Mouse (Mus musculus): ENCODE measurements around the gene Cass4. TPM values are rescaled to one million over a fixed set of nuclear protein-coding genes. Genes with fewer than 3 reads are reported as not detected.

Gene Cass4
- total and polyA plus RNA-seq, 2 experiments from 2014 or later, result 0.05 to 0.11 TPM

GRCm38 (mm10) chr2:172447317-172447716, 53.7 kb downstream of the Cass4 start:
- WGBS, result 92% methylated on average over 6 of the region's 6 CpGs
- peak; percentile 69 for TF ChIP-seq CTCF (IDR thresholded peaks at IDR 0.05)

GRCm38 (mm10) chr2:172448329-172448728, 54.7 kb downstream of the Cass4 start:
- 92% methylated on average over 4 of the region's 4 CpGs for WGBS
- DNase-seq (ENCODE audit: low spot score), result no peak
- H3K9me3 ChIP-seq (ENCODE audit: low read length), result no peaks in the 10 kb centered on the region
- H3K27ac ChIP-seq (ENCODE audit: low read depth, low read length), result no peak overlapping the region
- no peak overlapping the region for H3K9ac ChIP-seq (replicated peaks; ENCODE audit: low read length, poor library complexity, severe bottlenecking)
- H3K27me3 ChIP-seq (ENCODE audit: insufficient read depth, low read length), result no peaks in the 10 kb centered on the region
- H3K4me3 ChIP-seq (ENCODE audit: low read depth, low read length), result no peak overlapping the region
- no peaks in the 10 kb centered on the region for H3K4me1 ChIP-seq (ENCODE audit: insufficient read depth, low read length)
- ATAC-seq (ENCODE audit: low FRiP score), result no peak
- H3K4me2 ChIP-seq (ENCODE audit: low read depth, low read length, poor library complexity, severe bottlenecking), result no peak overlapping the region
- peaks cover 71% of the 10 kb centered on the region for H3K36me3 ChIP-seq (ENCODE audit: insufficient read depth, low read length)
- TF ChIP-seq CTCF (IDR thresholded peaks at IDR 0.05), result no peak

More at GRCm38 (mm10) chr2:172447317-172447716, 53.7 kb downstream of the Cass4 start:
- H3K4me1 ChIP-seq (ENCODE audit: insufficient read depth, low read length), result no peaks in the 10 kb centered on the region
- ATAC-seq (ENCODE audit: low FRiP score), result no peak
- peak; percentile 15 for DNase-seq (ENCODE audit: low spot score)
- H3K9ac ChIP-seq (replicated peaks; ENCODE audit: low read length, poor library complexity, severe bottlenecking), result no peak overlapping the region
- H3K36me3 ChIP-seq (ENCODE audit: insufficient read depth, low read length), result peaks cover 61% of the 10 kb centered on the region
- H3K4me2 ChIP-seq (ENCODE audit: low read depth, low read length, poor library complexity, severe bottlenecking), result no peak overlapping the region
- no peak overlapping the region for H3K4me3 ChIP-seq (ENCODE audit: low read depth, low read length)
- no peaks in the 10 kb centered on the region for H3K27me3 ChIP-seq (ENCODE audit: insufficient read depth, low read length)
- no peaks in the 10 kb centered on the region for H3K9me3 ChIP-seq (ENCODE audit: low read length)
- no peak overlapping the region for H3K27ac ChIP-seq (ENCODE audit: low read depth, low read length)

- no peak for ATAC-seq (ENCODE audit: low FRiP score)
- Histone ChIP-seq H3K9ac (replicated peaks; ENCODE audit: low read length, poor library complexity, severe bottlenecking) (no peak overlapping the region), H3K4me2 (ENCODE audit: low read depth, low read length, poor library complexity, severe bottlenecking) (no peak overlapping the region), H3K27me3 (ENCODE audit: insufficient read depth, low read length) (no peaks in the 10 kb centered on the region), H3K4me1 (ENCODE audit: insufficient read depth, low read length) (no peaks in the 10 kb centered on the region), H3K36me3 (ENCODE audit: insufficient read depth, low read length) (peaks cover 72% of the 10 kb centered on the region), H3K4me3 (ENCODE audit: low read depth, low read length) (no peak overlapping the region), H3K9me3 (ENCODE audit: low read length) (no peaks in the 10 kb centered on the region), H3K27ac (ENCODE audit: low read depth, low read length) (no peak overlapping the region)
- 91% methylated on average over 6 of the region's 6 CpGs for WGBS
- no peak for TF ChIP-seq CTCF (IDR thresholded peaks at IDR 0.05)
- no peak for DNase-seq (ENCODE audit: low spot score)
Measured at GRCm38 (mm10) chr2:172450640-172451039, 57.0 kb downstream of the Cass4 start.

- H3K4me3 ChIP-seq (ENCODE audit: low read depth, low read length), result no peak overlapping the region
- no peak for ATAC-seq (ENCODE audit: low FRiP score)
- no peaks in the 10 kb centered on the region for H3K4me1 ChIP-seq (ENCODE audit: insufficient read depth, low read length)
- no peak overlapping the region for H3K4me2 ChIP-seq (ENCODE audit: low read depth, low read length, poor library complexity, severe bottlenecking)
- H3K36me3 ChIP-seq (ENCODE audit: insufficient read depth, low read length), result peaks cover 59% of the 10 kb centered on the region
- 95% methylated on average over 4 of the region's 4 CpGs for WGBS
- no peak for TF ChIP-seq CTCF (IDR thresholded peaks at IDR 0.05)
- no peak overlapping the region for H3K27ac ChIP-seq (ENCODE audit: low read depth, low read length)
- DNase-seq (ENCODE audit: low spot score), result no peak
- H3K9me3 ChIP-seq (ENCODE audit: low read length), result no peaks in the 10 kb centered on the region
- H3K27me3 ChIP-seq (ENCODE audit: insufficient read depth, low read length), result no peaks in the 10 kb centered on the region
- H3K9ac ChIP-seq (replicated peaks; ENCODE audit: low read length, poor library complexity, severe bottlenecking), result no peak overlapping the region
Measured at GRCm38 (mm10) chr2:172452031-172452430, 58.4 kb downstream of the Cass4 start.

GRCm38 (mm10) chr2:172452458-172452857, 58.9 kb downstream of the Cass4 start:
- H3K27ac ChIP-seq (ENCODE audit: low read depth, low read length), result no peak overlapping the region
- H3K4me3 ChIP-seq (ENCODE audit: low read depth, low read length), result no peak overlapping the region
- H3K36me3 ChIP-seq (ENCODE audit: insufficient read depth, low read length), result peaks cover 60% of the 10 kb centered on the region
- H3K4me1 ChIP-seq (ENCODE audit: insufficient read depth, low read length), result no peaks in the 10 kb centered on the region
- no peak overlapping the region for H3K9ac ChIP-seq (replicated peaks; ENCODE audit: low read length, poor library complexity, severe bottlenecking)
- DNase-seq (ENCODE audit: low spot score), result no peak
- no peak overlapping the region for H3K4me2 ChIP-seq (ENCODE audit: low read depth, low read length, poor library complexity, severe bottlenecking)
- WGBS, result 96% methylated on average over 10 of the region's 10 CpGs
- ATAC-seq (ENCODE audit: low FRiP score), result no peak
- H3K9me3 ChIP-seq (ENCODE audit: low read length), result no peaks in the 10 kb centered on the region
- no peaks in the 10 kb centered on the region for H3K27me3 ChIP-seq (ENCODE audit: insufficient read depth, low read length)
- TF ChIP-seq CTCF (IDR thresholded peaks at IDR 0.05), result no peak

- H3K9me3 ChIP-seq (ENCODE audit: low read length), result no peaks in the 10 kb centered on the region
- no peak for TF ChIP-seq CTCF (IDR thresholded peaks at IDR 0.05)
- no peak within 1 kb of the TSS for H3K4me2 ChIP-seq (ENCODE audit: low read depth, low read length, poor library complexity, severe bottlenecking)
- H3K27me3 ChIP-seq (ENCODE audit: insufficient read depth, low read length), result no peaks in the 10 kb centered on the region
- no peaks in the 10 kb centered on the region for H3K4me1 ChIP-seq (ENCODE audit: insufficient read depth, low read length)
- H3K4me3 ChIP-seq (ENCODE audit: low read depth, low read length), result no peak within 1 kb of the TSS
- no peak for DNase-seq (ENCODE audit: low spot score)
- ATAC-seq (ENCODE audit: low FRiP score), result no peak
- no peak within 1 kb of the TSS for H3K27ac ChIP-seq (ENCODE audit: low read depth, low read length)
- no peak within 1 kb of the TSS for H3K9ac ChIP-seq (replicated peaks; ENCODE audit: low read length, poor library complexity, severe bottlenecking)
- peaks cover 14% of the 10 kb centered on the region for H3K36me3 ChIP-seq (ENCODE audit: insufficient read depth, low read length)
- 89% methylated on average over 11 of the region's 11 CpGs for WGBS
Measured at GRCm38 (mm10) chr2:172458496-172458895, 64.9 kb downstream of the Cass4 start, which contains the start of gene Gcnt7. Gene Gcnt7 (minus strand): TSS chr2:172458596.

All from midbrain, postnatal 0 days (tissue).